Mouse (Mus musculus) kidney, embryonic 15.5 days (tissue): ENCODE data around the gene Pou6f2. TPM values are rescaled to one million over a fixed set of nuclear protein-coding genes. Genes with fewer than 3 reads are reported as not detected.

ENCODE experiments used
- ATAC-seq: fragments of 200-750 bp; cut with Nextera tagmentation; replicated peaks from 2 replicates; pipeline ENCODE4 v1.8.0; 2017; ENCODE audit warnings: moderate TSS enrichment; ENCODE audit not compliant: low FRiP score
- H3K27ac ChIP-seq: fragments of 300-500 bp; sonication (generic); 2 replicates; pipeline ENCODE4 v1.5.1; 2015; ENCODE audit warnings: mild to moderate bottlenecking, inconsistent platforms
- H3K27me3 ChIP-seq: fragments of 300-500 bp; sonication (generic); 2 replicates; pipeline ENCODE4 v1.6.1; 2015; ENCODE audit warnings: inconsistent platforms
- H3K36me3 ChIP-seq: fragments of 300-500 bp; sonication (generic); 2 replicates; pipeline ENCODE4 v1.6.1; 2015; ENCODE audit warnings: inconsistent platforms
- H3K4me1 ChIP-seq: fragments of 300-500 bp; sonication (generic); 2 replicates; pipeline ENCODE4 v1.6.1; 2015; ENCODE audit warnings: inconsistent platforms
- H3K4me2 ChIP-seq: fragments of 300-500 bp; sonication (generic); 2 replicates; pipeline ENCODE4 v1.6.1; 2015; ENCODE audit warnings: moderate library complexity, mild to moderate bottlenecking, inconsistent platforms
- H3K4me3 ChIP-seq: fragments of 300-500 bp; sonication (generic); replicated peaks from 2 replicates; pipeline ENCODE4 v1.5.1; 2015; ENCODE audit warnings: mild to moderate bottlenecking, inconsistent platforms
- H3K9ac ChIP-seq: fragments of 300-500 bp; sonication (generic); 2 replicates; pipeline ENCODE4 v1.6.1; 2015; ENCODE audit warnings: mild to moderate bottlenecking, inconsistent platforms
- H3K9me3 ChIP-seq: fragments of 300-500 bp; sonication (generic); replicated peaks from 2 replicates; pipeline ENCODE4 v1.6.1; 2016; ENCODE audit warnings: inconsistent platforms
- WGBS: fragments of 180-500 bp; shearing (Covaris S2); methylation state at CpG from one replicate; pipeline ENCODE4 v1.1.7; 2015; ENCODE audit warnings: mixed read lengths; 5-methylcytosine and 5-hydroxymethylcytosine counted together
- polyA plus RNA-seq: library from polyadenylated mRNA; unstranded; fragments of >200 nt; fragmentation: Nextera tagmentation; extraction: Ambion mirVana; gene quantifications from 2 replicates; pipeline ENCODE4 v1.2.1, GENCODE M21; 2015

Pou6f2 gene
- polyA plus RNA-seq, result 0.15 TPM in 1 of 2 replicates, not detected in the other

DNA sequence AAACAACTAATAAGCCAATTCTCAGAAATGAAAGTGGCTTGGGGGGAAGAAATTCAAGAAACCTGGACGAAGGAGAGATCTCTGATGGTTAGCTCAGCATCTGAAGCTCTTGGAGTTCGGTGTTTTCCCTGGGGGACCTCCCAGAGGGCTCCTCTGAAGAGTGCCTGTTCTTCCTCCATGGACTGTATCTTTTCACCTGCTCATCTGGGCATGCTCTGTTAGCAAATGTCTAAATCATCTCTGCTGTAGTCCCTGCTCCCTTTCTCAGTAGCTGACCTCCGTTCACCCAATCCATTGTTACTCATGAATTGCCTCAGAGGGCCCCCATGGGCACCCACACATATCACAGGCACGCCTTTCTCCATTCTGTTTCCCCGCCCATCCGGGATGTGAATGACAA is at the start of gene Pou6f2:
Pou6f2 (minus strand) TSS at position 101 of the 400 bp plus-strand sequence.
- ATAC-seq, result no peak
- Histone ChIP-seq H3K4me3 (no peak within 1 kb of the TSS), H3K9ac (no peak within 1 kb of the TSS), H3K36me3 (no peaks in the 10 kb centered on the region), H3K4me2 (no peak within 1 kb of the TSS), H3K4me1 (no peaks in the 10 kb centered on the region), H3K27me3 (no peaks in the 10 kb centered on the region), H3K27ac (no peak within 1 kb of the TSS), H3K9me3 (no peaks in the 10 kb centered on the region)
- WGBS, result 89% methylated on average over 6 of the region's 6 CpGs

- Histone ChIP-seq H3K27ac (no peak overlapping the region), H3K4me1 (no peaks in the 10 kb centered on the region), H3K36me3 (no peaks in the 10 kb centered on the region), H3K4me2 (no peak overlapping the region), H3K27me3 (no peaks in the 10 kb centered on the region), H3K9me3 (no peaks in the 10 kb centered on the region), H3K9ac (no peak overlapping the region), H3K4me3 (no peak overlapping the region)
- peak; percentile 75; the same call in 1 of the 2 replicates for ATAC-seq
- 46% methylated on average over 3 of the region's 3 CpGs for WGBS
These were observed 42.4 kb upstream of the Pou6f2 start for GRCm38 (mm10) chr13:18439858-18440257.

- no peak overlapping the region for H3K9ac ChIP-seq
- no peaks in the 10 kb centered on the region for H3K27me3 ChIP-seq
- no peak for ATAC-seq
- no peak overlapping the region for H3K4me2 ChIP-seq
- no peaks in the 10 kb centered on the region for H3K9me3 ChIP-seq
- WGBS, result 86% methylated on average over 4 of the region's 4 CpGs
- H3K4me3 ChIP-seq, result no peak overlapping the region
- no peaks in the 10 kb centered on the region for H3K4me1 ChIP-seq
- H3K36me3 ChIP-seq, result no peaks in the 10 kb centered on the region
- H3K27ac ChIP-seq, result no peak overlapping the region
These were observed 9.8 kb downstream of the Pou6f2 start for GRCm38 (mm10) chr13:18387673-18388072.

- no peak overlapping the region for H3K4me3 ChIP-seq
- no peaks in the 10 kb centered on the region for H3K9me3 ChIP-seq
- H3K9ac ChIP-seq, result no peak overlapping the region
- H3K4me1 ChIP-seq, result no peaks in the 10 kb centered on the region
- no peak overlapping the region for H3K4me2 ChIP-seq
- no peak overlapping the region for H3K27ac ChIP-seq
- ATAC-seq, result peak; percentile 56; the same call in 1 of the 2 replicates
- no peaks in the 10 kb centered on the region for H3K36me3 ChIP-seq
- WGBS, result 16% methylated on average over 2 of the region's 2 CpGs
- no peaks in the 10 kb centered on the region for H3K27me3 ChIP-seq
These were observed 34.1 kb downstream of the Pou6f2 start for GRCm38 (mm10) chr13:18363373-18363772.

DNA sequence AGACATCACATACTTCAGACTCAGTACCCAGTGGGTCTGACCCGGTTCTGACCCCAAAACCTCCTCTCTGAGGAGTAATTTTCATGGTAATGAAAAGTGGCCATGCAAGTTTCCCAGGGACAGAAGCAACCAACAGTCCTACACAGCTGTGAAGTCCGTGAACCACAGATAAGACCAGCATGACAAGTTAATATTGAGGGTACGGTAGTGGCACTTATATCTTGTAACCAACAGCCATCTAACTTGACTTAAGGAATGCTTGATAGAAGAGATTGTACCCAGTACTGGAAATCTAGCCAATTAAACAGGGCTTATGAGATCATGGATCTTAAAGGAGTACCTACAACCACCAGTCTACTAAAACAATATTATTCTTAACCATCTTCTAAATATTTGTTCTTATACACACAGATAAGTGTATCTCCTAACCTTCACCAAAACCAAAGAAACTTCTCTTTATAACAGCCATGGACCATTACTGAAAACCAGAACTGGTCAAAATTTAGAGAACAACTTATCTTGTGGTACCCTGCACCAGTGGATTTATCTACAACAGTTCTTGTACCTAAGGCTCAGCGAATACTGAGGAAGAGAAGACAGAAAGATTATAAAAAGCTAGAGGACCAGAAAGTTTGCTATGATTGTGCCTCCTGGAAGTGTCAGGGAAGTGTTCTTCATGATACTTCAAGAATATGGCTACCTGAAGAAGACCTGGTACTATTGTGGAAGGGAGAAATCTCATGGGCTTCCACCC is 52.7 kb downstream of the Pou6f2 start:
- no peak for ATAC-seq
- no peak overlapping the region for H3K4me3 ChIP-seq
- no peak overlapping the region for H3K9ac ChIP-seq
- H3K9me3 ChIP-seq, result no peaks in the 10 kb centered on the region
- H3K27ac ChIP-seq, result no peak overlapping the region
- no peaks in the 10 kb centered on the region for H3K4me1 ChIP-seq
- H3K27me3 ChIP-seq, result no peaks in the 10 kb centered on the region
- H3K4me2 ChIP-seq, result no peak overlapping the region
- H3K36me3 ChIP-seq, result no peaks in the 10 kb centered on the region
- 72% methylated on average over 4 of the region's 4 CpGs for WGBS

DNA sequence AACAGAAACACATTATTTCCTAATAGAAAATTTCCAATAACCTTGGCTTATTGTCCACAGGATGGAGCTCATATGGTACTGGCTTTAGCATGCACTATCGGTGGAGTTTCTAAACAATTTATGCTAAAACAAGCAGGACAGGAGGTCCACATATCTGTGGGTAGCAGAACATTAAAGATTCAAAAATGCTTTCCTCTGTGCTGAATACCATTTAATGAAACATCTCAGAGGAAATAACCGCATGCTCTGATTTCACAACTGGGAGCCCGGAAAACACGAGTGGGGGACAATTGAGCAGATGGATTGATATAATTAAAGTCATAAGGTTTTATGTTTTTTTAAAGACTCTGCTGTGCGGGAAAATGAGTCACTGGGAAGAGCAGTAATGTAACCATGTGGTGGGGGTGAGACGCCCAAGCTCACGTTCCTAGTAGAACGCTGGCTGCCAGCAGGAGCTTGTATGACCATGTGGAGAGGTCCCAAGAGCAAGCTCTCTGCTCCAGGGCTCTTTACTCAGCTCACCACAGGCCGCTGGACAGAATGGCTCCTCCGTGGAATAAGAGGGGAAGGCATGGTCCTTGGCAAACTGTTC is 58.5 kb downstream of the Pou6f2 start:
- Histone ChIP-seq H3K4me1 (no peaks in the 10 kb centered on the region), H3K9me3 (no peaks in the 10 kb centered on the region), H3K27ac (no peak overlapping the region), H3K4me3 (no peak overlapping the region), H3K36me3 (no peaks in the 10 kb centered on the region), H3K9ac (no peak overlapping the region), H3K27me3 (no peaks in the 10 kb centered on the region), H3K4me2 (no peak overlapping the region)
- no peak for ATAC-seq
- 74% methylated on average over 10 of the region's 10 CpGs for WGBS

GRCm38 (mm10) chr13:18338022-18338421 is 59.5 kb downstream of the Pou6f2 start:
- Histone ChIP-seq H3K27me3 (no peaks in the 10 kb centered on the region), H3K4me3 (no peak overlapping the region), H3K27ac (no peak overlapping the region), H3K4me1 (no peaks in the 10 kb centered on the region), H3K9me3 (no peaks in the 10 kb centered on the region), H3K9ac (no peak overlapping the region), H3K4me2 (no peak overlapping the region), H3K36me3 (no peaks in the 10 kb centered on the region)
- 88% methylated on average over 2 of the region's 2 CpGs for WGBS
- no peak for ATAC-seq

DNA sequence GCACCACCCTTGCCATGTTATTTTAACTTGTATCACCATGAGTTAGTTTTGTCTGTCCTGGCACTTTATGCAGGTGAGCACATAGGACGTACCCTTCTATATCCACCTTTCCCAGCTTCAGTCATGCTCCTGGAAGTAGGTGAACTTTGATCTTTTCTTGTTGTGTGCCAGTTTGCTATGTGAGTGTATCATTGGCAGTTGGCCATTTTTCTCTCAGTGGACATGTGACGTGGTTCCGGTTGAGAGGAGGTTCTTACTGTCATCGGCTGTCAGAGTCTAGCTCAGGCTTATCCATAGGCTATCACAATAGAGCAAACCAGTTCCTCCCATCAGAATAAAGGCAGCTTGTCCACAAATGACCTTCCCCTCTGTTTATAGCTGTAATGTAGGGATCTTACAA is 63.5 kb downstream of the Pou6f2 start:
- H3K9me3 ChIP-seq, result no peaks in the 10 kb centered on the region
- no peak overlapping the region for H3K9ac ChIP-seq
- H3K36me3 ChIP-seq, result no peaks in the 10 kb centered on the region
- no peak for ATAC-seq
- no peaks in the 10 kb centered on the region for H3K4me1 ChIP-seq
- no peak overlapping the region for H3K4me3 ChIP-seq
- no peak overlapping the region for H3K4me2 ChIP-seq
- H3K27ac ChIP-seq, result no peak overlapping the region
- WGBS, result 82% methylated on average over 4 of the region's 4 CpGs
- no peaks in the 10 kb centered on the region for H3K27me3 ChIP-seq

GRCm38 (mm10) chr13:18332596-18332995 is 64.9 kb downstream of the Pou6f2 start:
- 28% methylated on average over 1 of the region's 1 CpGs for WGBS
- H3K27ac ChIP-seq, result no peak overlapping the region
- no peaks in the 10 kb centered on the region for H3K9me3 ChIP-seq
- no peaks in the 10 kb centered on the region for H3K4me1 ChIP-seq
- H3K9ac ChIP-seq, result no peak overlapping the region
- H3K4me3 ChIP-seq, result no peak overlapping the region
- H3K36me3 ChIP-seq, result no peaks in the 10 kb centered on the region
- ATAC-seq, result no peak
- H3K4me2 ChIP-seq, result no peak overlapping the region
- H3K27me3 ChIP-seq, result no peaks in the 10 kb centered on the region

- no peaks in the 10 kb centered on the region for H3K9me3 ChIP-seq
- no peak overlapping the region for H3K27ac ChIP-seq
- no peaks in the 10 kb centered on the region for H3K36me3 ChIP-seq
- H3K4me2 ChIP-seq, result no peak overlapping the region
- no peak overlapping the region for H3K4me3 ChIP-seq
- H3K9ac ChIP-seq, result no peak overlapping the region
- no peak for ATAC-seq
- no peaks in the 10 kb centered on the region for H3K4me1 ChIP-seq
- no peaks in the 10 kb centered on the region for H3K27me3 ChIP-seq
- 64% methylated on average over 6 of the region's 6 CpGs for WGBS
These were observed 73.4 kb downstream of the Pou6f2 start for GRCm38 (mm10) chr13:18323980-18324678.

- Histone ChIP-seq H3K4me2 (no peak overlapping the region), H3K4me3 (no peak overlapping the region), H3K36me3 (no peaks in the 10 kb centered on the region), H3K4me1 (no peaks in the 10 kb centered on the region), H3K27ac (no peak overlapping the region), H3K27me3 (no peaks in the 10 kb centered on the region), H3K9ac (no peak overlapping the region), H3K9me3 (no peaks in the 10 kb centered on the region)
- ATAC-seq, result no peak
- WGBS, result 87% methylated on average over 8 of the region's 8 CpGs
These were observed 74.1 kb downstream of the Pou6f2 start for GRCm38 (mm10) chr13:18323407-18323806.

- no peak for ATAC-seq
- no peak overlapping the region for H3K4me3 ChIP-seq
- H3K4me1 ChIP-seq, result no peaks in the 10 kb centered on the region
- no peaks in the 10 kb centered on the region for H3K9me3 ChIP-seq
- H3K36me3 ChIP-seq, result no peaks in the 10 kb centered on the region
- H3K9ac ChIP-seq, result no peak overlapping the region
- H3K27ac ChIP-seq, result no peak overlapping the region
- H3K27me3 ChIP-seq, result no peaks in the 10 kb centered on the region
- 81% methylated on average over 8 of the region's 8 CpGs for WGBS
- no peak overlapping the region for H3K4me2 ChIP-seq
These were observed 84.9 kb downstream of the Pou6f2 start for GRCm38 (mm10) chr13:18312613-18313012.
